ENCODE assay signal across 8 mouse cellular contexts in the genomic region with DNA sequence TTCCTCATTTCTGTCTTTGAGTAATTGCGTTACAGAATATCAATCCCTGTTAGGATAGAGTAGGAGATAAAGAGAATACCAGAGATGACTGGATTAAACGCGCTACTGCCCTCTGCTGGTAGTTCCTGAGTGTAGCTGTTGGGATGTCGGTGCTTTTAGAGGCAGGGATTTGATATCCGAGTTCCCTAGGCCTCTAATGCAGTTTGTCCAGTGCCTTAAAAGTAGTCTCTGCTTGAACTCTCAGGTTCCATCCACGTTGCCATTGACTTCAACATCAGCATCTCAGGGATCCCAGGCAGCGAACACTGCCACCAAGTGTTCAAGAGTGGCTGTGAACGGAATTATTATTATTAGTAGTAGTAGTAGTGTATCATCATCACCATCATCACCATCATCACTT. TPM values are rescaled to one million over a fixed set of nuclear protein-coding genes. Genes with fewer than 3 reads are reported as not detected.
A peak's percentile ranks its signal among the peaks of the same experiment; 100 is the strongest.
DNase-seq lines count a peak whose midpoint lies in the region; ATAC-seq lines count a peak whose summit lies in the region.
"Had no signal": no experiment of that assay in that cellular context is flagged by ENCODE, and none has a peak within 500 bp of the region (broad histone marks: within the 10 kb centered on the region; RNA-seq: fewer than 3 reads in every experiment).

No protein-coding gene starts in this region.

- no peak overlapping the region for H3K27ac ChIP-seq in embryonic facial prominence, embryonic 11.5 days (replicated peaks; ENCODE audit: low read depth, low read length)

- H3K9ac ChIP-seq in embryonic facial prominence, embryonic 11.5 days (replicated peaks; ENCODE audit: low read length), result no peak overlapping the region

- H3K4me1 ChIP-seq in embryonic facial prominence, embryonic 11.5 days (ENCODE audit: control insufficient read depth, insufficient read depth, low read length), result no peaks in the 10 kb centered on the region

- 22% methylated on average over 8 of the region's 8 CpGs for WGBS in embryonic facial prominence, embryonic 11.5 days

- H3K27me3 ChIP-seq in embryonic facial prominence, embryonic 11.5 days (ENCODE audit: control insufficient read depth, insufficient read depth, low read length), result no peaks in the 10 kb centered on the region

- DNase-seq in MN1 (ENCODE audit: low spot score), result peak; percentile 39
- peak; percentile 72 for DNase-seq in adrenal gland, postnatal 25 days
- DNase-seq in embryonic facial prominence, embryonic 11.5 days (ENCODE audit: low spot score), result peak; percentile 89
- peak; percentile 79 for DNase-seq in heart, postnatal 4 days
- peak; percentile 66 to 76 for DNase-seq in layer of hippocampus, postnatal 36 days
- peak; percentile 86 for DNase-seq in right cerebral cortex, postnatal 14 days

- H3K4me3 ChIP-seq in embryonic facial prominence, embryonic 11.5 days (ENCODE audit: low read depth, low read length), result no peak overlapping the region

- no peaks in the 10 kb centered on the region for H3K9me3 ChIP-seq in embryonic facial prominence, embryonic 11.5 days (replicated peaks; ENCODE audit: control insufficient read depth, low read length)

- H3K4me2 ChIP-seq in embryonic facial prominence, embryonic 11.5 days (ENCODE audit: low read depth, low read length), result no peak overlapping the region

- ATAC-seq in embryonic facial prominence, embryonic 11.5 days (replicated peaks; ENCODE audit: insufficient number of reproducible peaks, low FRiP score, low TSS enrichment, low read depth), result 0 out of 2 replicates have a peak, but pooled peaks have one; percentile 23
- peak; percentile 81 for ATAC-seq in megakaryocyte progenitor cell, adult 5-6 weeks (replicated peaks; ENCODE audit: poor library complexity)

- no peaks in the 10 kb centered on the region for H3K36me3 ChIP-seq in embryonic facial prominence, embryonic 11.5 days (replicated peaks; ENCODE audit: control insufficient read depth, insufficient read depth, low read depth, low read length)

RNA-seq across cellular contexts. Expression of gene Rd3l, which starts 20.1 kb away (rescaled TPM):
- total RNA-seq in adrenal gland, postnatal 25 days (2021), result not detected in 2 replicates
- not detected in 2 replicates for polyA plus RNA-seq in embryonic facial prominence, embryonic 11.5 days (2014; fragmentation: Nextera tagmentation; extraction: Ambion mirVana)
- total RNA-seq in heart, postnatal 4 days (2021), result under 1 TPM; 0.29 to 0.90 TPM
- not detected for total RNA-seq in layer of hippocampus, postnatal 36 days (2021)
- total RNA-seq in megakaryocyte progenitor cell, adult 5-6 weeks (2015), result not detected in 2 replicates
- total RNA-seq in megakaryocyte progenitor cell, adult 5-6 weeks (2017), result not detected in 2 replicates
- polyA plus RNA-seq: lung, embryonic 16.5 days had no signal

RNA-seq across cellular contexts. Expression of gene Tdrd9, which starts 29.9 kb away (rescaled TPM):
- total RNA-seq in adrenal gland, postnatal 25 days (2021), result not detected in 2 replicates
- 0.85 and 1.4 TPM in 2 replicates for polyA plus RNA-seq in embryonic facial prominence, embryonic 11.5 days (2014; fragmentation: Nextera tagmentation; extraction: Ambion mirVana)
- under 1 TPM; 0.33 to 0.50 TPM for total RNA-seq in heart, postnatal 4 days (2021)
- total RNA-seq in layer of hippocampus, postnatal 36 days (2021), result under 1 TPM; 0.30 to 0.33 TPM
- total RNA-seq in megakaryocyte progenitor cell, adult 5-6 weeks (2015), result not detected in 2 replicates
- total RNA-seq in megakaryocyte progenitor cell, adult 5-6 weeks (2017), result not detected in 2 replicates

RNA-seq across cellular contexts. Expression of gene Atp5mpl, which starts 34.4 kb away (rescaled TPM):
- total RNA-seq in adrenal gland, postnatal 25 days (2021), result 333 and 344 TPM in 2 replicates
- polyA plus RNA-seq in embryonic facial prominence, embryonic 11.5 days (2014; fragmentation: Nextera tagmentation; extraction: Ambion mirVana), result 577 and 608 TPM in 2 replicates
- 1,000 to 10,000 TPM; 1,243 to 1,298 TPM for total RNA-seq in heart, postnatal 4 days (2021)
- 100 to 1,000 TPM; 357 to 419 TPM for total RNA-seq in layer of hippocampus, postnatal 36 days (2021)
- 491 and 507 TPM in 2 replicates for total RNA-seq in megakaryocyte progenitor cell, adult 5-6 weeks (2015)
- total RNA-seq in megakaryocyte progenitor cell, adult 5-6 weeks (2017), result 601 and 839 TPM in 2 replicates

Comparison
In these comparisons a context has a peak if more than half of its experiments do, and no peak if none do; other contexts are left out.
1. DNase-seq: peak in every context shown above with its lines; median percentile 89 in embryonic facial prominence, embryonic 11.5 days; 86 in right cerebral cortex, postnatal 14 days; 79 in heart, postnatal 4 days; 72 in adrenal gland, postnatal 25 days; 71 in layer of hippocampus, postnatal 36 days; 39 in MN1.